Mouse (Mus musculus): ENCODE measurements around the gene Tspan5. TPM values are rescaled to one million over a fixed set of nuclear protein-coding genes. Genes with fewer than 3 reads are reported as not detected.
A peak's percentile ranks its signal among the peaks of the same experiment; 100 is the strongest.

Tspan5 gene
- polyA plus RNA-seq, 1 experiment from 2014 or later, result 34.9 TPM

- peaks cover 12% of the 10 kb centered on the region for H3K4me1 ChIP-seq
- H3K36me3 ChIP-seq, result no peaks in the 10 kb centered on the region
- no peaks in the 10 kb centered on the region for H3K27me3 ChIP-seq (replicated peaks)
- H3K9me3 ChIP-seq, result no peaks in the 10 kb centered on the region
- H3K4me2 ChIP-seq, result no peak overlapping the region
- H3K9ac ChIP-seq, result no peak overlapping the region
- no peak overlapping the region for H3K4me3 ChIP-seq (replicated peaks)
- no peak for ATAC-seq (ENCODE audit: insufficient read depth, low FRiP score, low read depth)
- peak overlapping the region; percentile 69 for H3K27ac ChIP-seq
- WGBS, result 35% methylated on average over 9 of the region's 9 CpGs
Measured at GRCm38 (mm10) chr3:138759968-138760684, 18.1 kb downstream of the Tspan5 start.

DNA sequence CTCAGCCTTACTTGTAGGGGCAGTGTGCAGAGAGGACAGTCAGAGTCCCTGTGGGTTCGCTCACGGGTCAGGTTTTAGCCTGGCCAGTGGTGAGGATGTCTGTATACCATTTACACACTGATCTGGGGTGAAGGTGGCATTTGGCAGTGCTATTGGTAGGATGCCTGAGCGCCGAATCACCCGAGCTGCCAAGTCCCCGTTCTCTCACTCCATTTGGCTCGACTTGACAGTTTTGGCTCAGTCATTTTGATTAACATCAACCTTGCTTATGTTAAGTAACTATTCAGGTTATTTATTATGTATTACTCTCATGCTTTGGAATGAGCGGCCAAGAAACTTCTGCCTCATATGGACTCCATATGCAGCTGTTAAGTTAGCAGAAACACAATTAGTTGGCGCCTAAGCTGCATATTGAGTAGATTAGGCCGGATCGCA, 18.7 kb downstream of the Tspan5 start:
- no peak overlapping the region for H3K4me2 ChIP-seq
- H3K27ac ChIP-seq, result peak overlapping the region; percentile 71
- H3K4me1 ChIP-seq, result peaks cover 12% of the 10 kb centered on the region
- H3K27me3 ChIP-seq (replicated peaks), result no peaks in the 10 kb centered on the region
- H3K36me3 ChIP-seq, result no peaks in the 10 kb centered on the region
- H3K9me3 ChIP-seq, result no peaks in the 10 kb centered on the region
- WGBS, result 46% methylated on average over 11 of the region's 11 CpGs
- H3K4me3 ChIP-seq (replicated peaks), result no peak overlapping the region
- H3K9ac ChIP-seq, result no peak overlapping the region
- 0 out of 2 replicates have a peak, but pooled peaks have one; percentile 35 for ATAC-seq (ENCODE audit: insufficient read depth, low FRiP score, low read depth)

GRCm38 (mm10) chr3:138761531-138761930, 19.5 kb downstream of the Tspan5 start:
- peak overlapping the region; percentile 71 for H3K27ac ChIP-seq
- 91% methylated on average over 13 of the region's 13 CpGs for WGBS
- H3K36me3 ChIP-seq, result no peaks in the 10 kb centered on the region
- no peak overlapping the region for H3K4me2 ChIP-seq
- H3K27me3 ChIP-seq (replicated peaks), result no peaks in the 10 kb centered on the region
- H3K4me3 ChIP-seq (replicated peaks), result no peak overlapping the region
- H3K9ac ChIP-seq, result no peak overlapping the region
- no peak for ATAC-seq (ENCODE audit: insufficient read depth, low FRiP score, low read depth)
- peaks cover 12% of the 10 kb centered on the region for H3K4me1 ChIP-seq
- no peaks in the 10 kb centered on the region for H3K9me3 ChIP-seq

DNA sequence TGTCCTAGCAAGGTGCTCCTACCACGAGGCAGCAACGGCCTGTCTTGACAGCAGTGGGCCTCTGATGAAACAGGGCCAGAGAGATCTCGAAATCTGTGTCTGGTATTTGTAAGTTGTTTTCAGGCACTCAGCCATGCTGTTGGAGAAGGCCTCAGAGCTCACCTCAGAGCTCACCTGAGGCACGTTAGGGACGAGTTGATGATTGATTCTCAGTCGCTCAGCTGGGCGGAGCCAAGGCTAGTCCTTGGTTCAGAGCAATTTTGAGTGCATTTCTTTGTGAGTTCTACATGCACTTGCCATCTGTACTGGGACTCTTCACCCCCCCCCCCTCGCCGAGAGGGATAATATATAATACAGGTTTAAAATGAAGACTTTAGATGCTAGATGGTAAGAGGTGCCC, 21.9 kb downstream of the Tspan5 start:
- ATAC-seq (ENCODE audit: insufficient read depth, low FRiP score, low read depth), result no peak

DNA sequence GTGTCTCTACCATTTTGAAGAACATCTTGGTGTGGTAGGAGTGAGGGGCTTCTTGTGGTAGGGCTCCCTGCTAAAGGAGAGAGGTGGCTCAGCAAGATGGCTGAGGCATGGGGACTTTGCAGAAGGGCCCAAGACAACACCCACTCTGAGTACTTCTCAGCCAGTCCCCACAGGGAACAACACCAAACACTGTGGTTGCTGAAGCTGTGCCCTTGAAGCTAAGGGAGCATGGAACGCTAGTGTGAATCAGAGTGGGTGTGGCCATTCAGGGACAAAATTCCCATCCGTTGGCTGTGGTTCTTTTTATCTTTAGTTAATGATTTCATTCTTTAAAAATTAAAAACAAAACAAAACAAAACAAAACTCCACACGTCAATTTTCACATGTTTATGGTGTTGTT, 22.8 kb downstream of the Tspan5 start:
- Histone ChIP-seq H3K9ac (no peak overlapping the region), H3K36me3 (no peaks in the 10 kb centered on the region), H3K9me3 (no peaks in the 10 kb centered on the region), H3K27me3 (replicated peaks) (no peaks in the 10 kb centered on the region), H3K4me1 (peaks cover 8% of the 10 kb centered on the region), H3K4me3 (replicated peaks) (no peak overlapping the region), H3K27ac (no peak overlapping the region), H3K4me2 (no peak overlapping the region)
- ATAC-seq (ENCODE audit: insufficient read depth, low FRiP score, low read depth), result no peak
- 77% methylated on average over 3 of the region's 3 CpGs for WGBS

More for the DNA sequence above, 21.9 kb downstream of the Tspan5 start:
- no peak overlapping the region for H3K9ac ChIP-seq
- no peak overlapping the region for H3K4me2 ChIP-seq
- H3K9me3 ChIP-seq, result no peaks in the 10 kb centered on the region
- WGBS, result 70% methylated on average over 9 of the region's 9 CpGs
- H3K4me1 ChIP-seq, result peaks cover 11% of the 10 kb centered on the region
- no peak overlapping the region for H3K27ac ChIP-seq
- no peaks in the 10 kb centered on the region for H3K36me3 ChIP-seq
- H3K27me3 ChIP-seq (replicated peaks), result no peaks in the 10 kb centered on the region
- no peak overlapping the region for H3K4me3 ChIP-seq (replicated peaks)

DNA sequence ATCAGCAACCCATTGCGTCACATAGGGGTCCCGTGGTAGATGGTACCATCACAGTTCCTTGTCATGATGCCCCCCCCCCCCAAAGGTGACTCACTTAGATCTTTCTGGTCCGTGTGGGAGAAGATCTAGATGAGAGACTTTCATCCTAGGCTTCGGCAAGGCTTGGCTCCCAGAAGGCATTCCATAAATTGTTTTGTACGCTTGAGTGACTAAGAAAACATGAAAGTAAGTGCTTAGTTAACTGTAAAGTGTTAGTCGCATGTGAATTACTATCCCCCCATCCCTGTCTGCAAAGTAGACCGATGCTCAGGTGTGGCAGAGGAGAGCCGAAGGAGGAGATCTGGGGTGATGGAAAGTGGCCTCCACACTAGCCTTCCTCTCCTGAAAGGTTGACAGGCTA, 25.0 kb downstream of the Tspan5 start:
- no peak for ATAC-seq (ENCODE audit: insufficient read depth, low FRiP score, low read depth)
- no peaks in the 10 kb centered on the region for H3K36me3 ChIP-seq
- H3K4me1 ChIP-seq, result peaks cover 3% of the 10 kb centered on the region
- H3K27ac ChIP-seq, result no peak overlapping the region
- 78% methylated on average over 8 of the region's 8 CpGs for WGBS
- no peaks in the 10 kb centered on the region for H3K9me3 ChIP-seq
- H3K9ac ChIP-seq, result no peak overlapping the region
- no peak overlapping the region for H3K4me3 ChIP-seq (replicated peaks)
- H3K27me3 ChIP-seq (replicated peaks), result no peaks in the 10 kb centered on the region
- H3K4me2 ChIP-seq, result no peak overlapping the region

DNA sequence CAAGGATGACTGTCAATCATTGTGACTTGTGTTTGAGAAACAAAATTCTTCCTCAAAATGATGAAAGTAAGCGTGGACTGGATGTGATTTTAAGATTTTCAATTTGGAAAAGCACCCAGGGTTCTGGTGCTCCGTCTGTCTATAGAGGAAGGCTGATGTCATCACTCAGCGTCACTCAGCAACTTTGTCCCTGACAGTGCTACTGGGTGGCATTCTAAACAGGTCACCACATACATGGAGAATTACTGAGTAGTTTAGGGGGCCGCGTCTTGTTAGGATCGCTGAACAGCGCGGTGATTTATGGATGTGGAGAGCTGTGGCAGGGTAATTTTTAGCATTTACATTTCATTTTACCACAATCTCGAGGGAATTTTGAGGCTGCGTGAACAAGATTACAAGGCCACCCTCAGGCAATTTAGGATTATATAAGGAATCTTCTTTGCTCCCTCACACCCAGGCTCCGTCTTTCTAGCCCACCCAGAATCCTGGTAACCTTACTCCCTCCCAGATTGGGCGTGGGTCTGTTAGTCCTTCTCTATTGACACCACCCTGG, 26.6 kb downstream of the Tspan5 start:
- H3K27ac ChIP-seq, result no peak overlapping the region
- H3K4me2 ChIP-seq, result no peak overlapping the region
- H3K4me1 ChIP-seq, result peaks cover 5% of the 10 kb centered on the region
- H3K27me3 ChIP-seq (replicated peaks), result no peaks in the 10 kb centered on the region
- H3K4me3 ChIP-seq (replicated peaks), result no peak overlapping the region
- WGBS, result 69% methylated on average over 12 of the region's 12 CpGs
- no peaks in the 10 kb centered on the region for H3K36me3 ChIP-seq
- no peaks in the 10 kb centered on the region for H3K9me3 ChIP-seq
- ATAC-seq (ENCODE audit: insufficient read depth, low FRiP score, low read depth), result no peak
- H3K9ac ChIP-seq, result no peak overlapping the region

GRCm38 (mm10) chr3:138770650-138771331, 28.8 kb downstream of the Tspan5 start:
- Histone ChIP-seq H3K27me3 (replicated peaks) (no peaks in the 10 kb centered on the region), H3K9ac (no peak overlapping the region), H3K27ac (peak overlapping the region; percentile 67), H3K4me3 (replicated peaks) (no peak overlapping the region), H3K4me2 (no peak overlapping the region), H3K4me1 (peaks cover 10% of the 10 kb centered on the region), H3K36me3 (no peaks in the 10 kb centered on the region), H3K9me3 (no peaks in the 10 kb centered on the region)
- ATAC-seq (ENCODE audit: insufficient read depth, low FRiP score, low read depth), result peak; percentile 66; the same call in 1 of the 2 replicates
- 76% methylated on average over 10 of the region's 10 CpGs for WGBS

DNA sequence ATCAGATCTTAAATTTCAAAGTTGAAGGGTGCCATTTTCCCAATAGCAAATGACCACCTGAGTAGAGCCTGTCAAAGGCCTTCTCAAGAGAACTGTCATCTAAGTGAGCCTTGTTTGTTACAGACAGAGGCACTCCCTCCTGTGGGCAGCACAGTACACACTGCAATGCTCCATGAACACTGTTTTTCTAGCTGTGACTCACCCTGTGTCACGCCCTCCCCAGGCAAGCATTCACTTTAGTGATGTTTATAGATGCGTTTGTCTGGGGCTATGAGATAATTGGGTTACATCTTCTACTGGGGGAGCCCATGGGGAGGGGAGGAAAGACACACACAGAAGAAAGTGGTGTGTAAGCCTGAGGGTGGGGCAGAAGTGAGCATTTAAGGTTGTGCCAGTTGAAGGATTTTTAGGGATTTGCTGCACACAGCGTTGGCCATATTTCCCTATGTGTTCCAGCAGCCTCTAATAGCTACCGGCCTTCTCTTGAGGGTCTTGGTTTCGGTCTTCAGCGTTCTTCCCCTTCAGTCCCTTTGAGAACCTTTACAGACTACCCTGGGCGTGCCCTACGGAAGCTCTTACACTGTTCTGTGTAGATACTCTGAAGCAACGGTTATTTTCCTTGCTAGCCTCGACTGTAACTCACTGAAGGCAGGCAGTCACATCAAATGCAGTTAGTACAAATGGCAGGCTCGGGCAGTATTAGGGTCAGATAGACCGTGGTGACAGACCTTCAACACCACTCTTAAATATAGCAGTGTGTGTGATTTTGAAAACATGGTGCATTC, 29.7 kb downstream of the Tspan5 start:
- no peak overlapping the region for H3K4me2 ChIP-seq
- H3K36me3 ChIP-seq, result no peaks in the 10 kb centered on the region
- H3K9me3 ChIP-seq, result no peaks in the 10 kb centered on the region
- no peak overlapping the region for H3K9ac ChIP-seq
- 79% methylated on average over 12 of the region's 12 CpGs for WGBS
- no peaks in the 10 kb centered on the region for H3K27me3 ChIP-seq (replicated peaks)
- no peak overlapping the region for H3K27ac ChIP-seq
- no peak for ATAC-seq (ENCODE audit: insufficient read depth, low FRiP score, low read depth)
- H3K4me3 ChIP-seq (replicated peaks), result no peak overlapping the region
- H3K4me1 ChIP-seq, result peaks cover 10% of the 10 kb centered on the region

- H3K4me3 ChIP-seq (replicated peaks), result no peak overlapping the region
- peak overlapping the region; percentile 83 for H3K27ac ChIP-seq
- H3K4me1 ChIP-seq, result peaks cover 11% of the 10 kb centered on the region
- no peak overlapping the region; the same call in 1 of the 2 replicates for H3K4me2 ChIP-seq
- H3K9me3 ChIP-seq, result no peaks in the 10 kb centered on the region
- no peak overlapping the region for H3K9ac ChIP-seq
- ATAC-seq (ENCODE audit: insufficient read depth, low FRiP score, low read depth), result no peak; the same call in 1 of the 2 replicates
- no peaks in the 10 kb centered on the region for H3K27me3 ChIP-seq (replicated peaks)
- WGBS, result 39% methylated on average over 9 of the region's 9 CpGs
- no peaks in the 10 kb centered on the region for H3K36me3 ChIP-seq
Measured at GRCm38 (mm10) chr3:138773871-138774606, 32.0 kb downstream of the Tspan5 start.

DNA sequence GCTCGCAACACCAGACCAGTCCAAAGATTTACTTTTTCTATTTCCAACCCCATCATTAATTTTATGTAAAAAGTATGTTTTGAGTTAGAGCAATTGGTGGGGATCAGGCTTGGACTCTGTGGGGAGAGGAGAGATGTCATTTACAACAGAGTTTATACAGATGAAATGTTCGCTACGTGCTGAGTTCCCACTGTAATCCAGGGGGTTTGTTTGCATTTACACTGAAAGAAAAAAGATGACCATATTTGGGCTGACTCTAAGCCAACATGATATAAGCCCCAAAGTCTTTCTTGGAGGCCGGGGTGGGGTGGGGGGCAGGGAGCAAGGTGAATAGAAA, 32.6 kb downstream of the Tspan5 start:
- Histone ChIP-seq H3K4me2 (no peak overlapping the region; the same call in 1 of the 2 replicates), H3K27ac (peak overlapping the region; percentile 83), H3K9ac (no peak overlapping the region), H3K27me3 (replicated peaks) (no peaks in the 10 kb centered on the region), H3K36me3 (no peaks in the 10 kb centered on the region), H3K4me3 (replicated peaks) (no peak overlapping the region), H3K9me3 (no peaks in the 10 kb centered on the region), H3K4me1 (peaks cover 17% of the 10 kb centered on the region)
- no peak for ATAC-seq (ENCODE audit: insufficient read depth, low FRiP score, low read depth)
- WGBS, result 33% methylated on average over 4 of the region's 4 CpGs
